34 mouse cellular contexts compared by ENCODE assay signal in genomic region chr6:103534027-103534426, GRCm38 (mm10). TPM values are rescaled to one million over a fixed set of nuclear protein-coding genes. Genes with fewer than 3 reads are reported as not detected.
"Had no signal": no experiment of that assay in that cellular context is flagged by ENCODE, and none has a peak within 500 bp of the region (broad histone marks: within the 10 kb centered on the region; RNA-seq: fewer than 3 reads in every experiment).

No protein-coding gene starts in this region.

- H3K9me3 ChIP-seq: limb, embryonic 10.5 days; limb, embryonic 12.5 days; limb, embryonic 13.5 days; limb, embryonic 15.5 days; liver, embryonic 12.5 days; liver, embryonic 13.5 days; liver, embryonic 15.5 days; lung, embryonic 15.5 days; megakaryocyte, embryonic 14.5 days; midbrain, embryonic 10.5 days; midbrain, embryonic 12.5 days; midbrain, embryonic 13.5 days; neural tube, embryonic 12.5 days had no signal

- H3K27me3 ChIP-seq: limb, embryonic 12.5 days; limb, embryonic 13.5 days; limb, embryonic 15.5 days; liver, embryonic 12.5 days; liver, embryonic 13.5 days; liver, embryonic 15.5 days; lung, embryonic 15.5 days; megakaryocyte, embryonic 14.5 days; midbrain, embryonic 12.5 days; midbrain, embryonic 13.5 days; neural tube, embryonic 12.5 days had no signal

- H3K9ac ChIP-seq: limb, embryonic 12.5 days; limb, embryonic 13.5 days; limb, embryonic 15.5 days; liver, embryonic 12.5 days; liver, embryonic 13.5 days; liver, embryonic 14.5 days; liver, embryonic 15.5 days; liver, postnatal 0 days; lung, embryonic 14.5 days; lung, embryonic 15.5 days; midbrain, embryonic 12.5 days; midbrain, embryonic 13.5 days; neural tube, embryonic 12.5 days had no signal

- H3K4me3 ChIP-seq: left cerebral cortex, adult 2 months; limb, embryonic 10.5 days; limb, embryonic 12.5 days; limb, embryonic 13.5 days; limb, embryonic 15.5 days; liver, embryonic 12.5 days; liver, embryonic 13.5 days; liver, embryonic 15.5 days; lung, embryonic 15.5 days; megakaryocyte, embryonic 14.5 days; midbrain, embryonic 10.5 days; midbrain, embryonic 12.5 days; midbrain, embryonic 13.5 days; myocyte; neural tube, embryonic 12.5 days had no signal

- DNase-seq: left cerebral cortex, postnatal 4 days; liver; liver, embryonic 13.5 days; liver, postnatal 0 days; lung, adult 18-20 months; lung, adult 2 months; lung, embryonic 14.5 days; lung, postnatal 10 days; lung, postnatal 14 days; lung, postnatal 36 days; lung, postnatal 4 days; midbrain, embryonic 14.5 days had no signal

- H3K36me3 ChIP-seq: limb, embryonic 10.5 days; limb, embryonic 12.5 days; limb, embryonic 13.5 days; limb, embryonic 15.5 days; liver, embryonic 12.5 days; liver, embryonic 13.5 days; liver, embryonic 15.5 days; lung, embryonic 15.5 days; midbrain, embryonic 10.5 days; midbrain, embryonic 12.5 days; midbrain, embryonic 13.5 days; neural tube, embryonic 12.5 days had no signal

- H3K4me2 ChIP-seq: limb, embryonic 12.5 days; limb, embryonic 13.5 days; limb, embryonic 15.5 days; liver, embryonic 11.5 days; liver, embryonic 12.5 days; liver, embryonic 13.5 days; liver, embryonic 15.5 days; lung, embryonic 14.5 days; lung, embryonic 15.5 days; midbrain, embryonic 12.5 days; midbrain, embryonic 13.5 days; neural tube, embryonic 12.5 days had no signal

- H3K4me1 ChIP-seq: limb, embryonic 10.5 days; limb, embryonic 12.5 days; limb, embryonic 13.5 days; limb, embryonic 15.5 days; liver, embryonic 12.5 days; liver, embryonic 13.5 days; liver, embryonic 15.5 days; lung, embryonic 15.5 days; megakaryocyte, embryonic 14.5 days; midbrain, embryonic 10.5 days; midbrain, embryonic 12.5 days; midbrain, embryonic 13.5 days; neural tube, embryonic 12.5 days had no signal

- H3K27ac ChIP-seq: left cerebral cortex, adult 2 months; limb, embryonic 10.5 days; limb, embryonic 12.5 days; limb, embryonic 13.5 days; limb, embryonic 15.5 days; liver, embryonic 12.5 days; liver, embryonic 13.5 days; liver, embryonic 14.5 days; liver, embryonic 15.5 days; lung, embryonic 15.5 days; macrophage; midbrain, embryonic 10.5 days; midbrain, embryonic 12.5 days; midbrain, embryonic 13.5 days; neural tube, embryonic 12.5 days had no signal

- ATAC-seq: liver, embryonic 12.5 days; liver, postnatal 0 days; lung, postnatal 0 days; midbrain, embryonic 13.5 days; midbrain, embryonic 16.5 days had no signal

RNA-seq across cellular contexts. Expression of gene Chl1, which starts 23.6 kb away (rescaled TPM):
- total RNA-seq: megakaryocyte-erythroid progenitor cell, adult 5-6 weeks; monocyte, adult 5-6 weeks had no signal
- polyA plus RNA-seq: liver, adult 2 months; liver, postnatal 0 days; macrophage; myocyte had no signal
